Mouse (Mus musculus) layer of hippocampus, postnatal 25 days (tissue): ENCODE results near the gene Med7. TPM values are rescaled to one million over a fixed set of nuclear protein-coding genes. Genes with fewer than 3 reads are reported as not detected.

Experiments
- DNase-seq, 2 experiments: peaks; one replicate each; pipeline ENCODE4 v3.0.0; 2022; ENCODE audit warnings: mixed read lengths in 2 of 2, low spot score in 1 of 2; ENCODE audit errors: extremely low spot score in 1 of 2
- total RNA-seq, 2 experiments: library from RNA; stranded (reverse); gene quantifications; 2 replicates each; pipeline ENCODE4 v1.2.3; 2021

Med7 gene
- total RNA-seq, 2 experiments from 2014 or later, result 32.7 to 34.8 TPM

GRCm38 (mm10) chr11:46480517-46480916 is 43.8 kb downstream of the Med7 start:
- DNase-seq, result no peak

- DNase-seq, result no peak
These were observed 51.5 kb downstream of the Med7 start for GRCm38 (mm10) chr11:46488231-46488630.

DNA sequence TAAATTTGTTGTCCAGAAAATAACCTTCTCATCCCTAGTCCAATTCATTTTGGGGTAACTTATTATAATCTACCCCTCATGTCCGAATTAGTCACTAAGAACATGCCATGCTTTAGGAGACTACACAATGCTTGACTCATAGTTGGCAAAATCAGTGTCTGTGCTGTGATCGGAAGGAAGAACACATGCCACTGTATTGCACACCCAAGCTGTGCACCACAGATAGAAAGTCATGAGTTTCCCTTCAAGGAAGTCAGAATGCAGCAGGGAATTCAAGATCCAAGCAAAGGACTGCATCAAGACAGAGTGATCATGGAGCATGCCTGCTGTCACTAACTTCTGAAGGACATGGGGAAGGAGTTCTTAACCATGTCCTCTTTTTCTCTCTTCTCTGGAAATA is 51.9 kb downstream of the Med7 start:
- no peak for DNase-seq

Other genes with a start within 250 kb of the Med7 start
- under 1 TPM; 0.71 to 0.77 TPM for gene Fndc9, start 201.4 kb upstream of the Med7 start, total RNA-seq
- gene Cyfip2, start 124.1 kb upstream of the Med7 start, total RNA-seq, result 100 to 1,000 TPM; 483 to 493 TPM
- under 1 TPM; 0.37 to 0.42 TPM for gene Itk, start 47.4 kb upstream of the Med7 start, total RNA-seq
- gene Fam71b, start 40.4 kb upstream of the Med7 start, total RNA-seq, result not detected
- gene Havcr2, start 18.0 kb downstream of the Med7 start, total RNA-seq, result 1 to 10 TPM; 2.3 to 2.7 TPM
- not detected for gene Gm12169, start 87.3 kb downstream of the Med7 start, total RNA-seq
- not detected for gene BC053393, start 134.6 kb downstream of the Med7 start, total RNA-seq
- gene Dppa1, start 192.3 kb downstream of the Med7 start, total RNA-seq, result not detected